Mouse (Mus musculus): ENCODE data around the gene Bloc1s4. TPM values are rescaled to one million over a fixed set of nuclear protein-coding genes. Genes with fewer than 3 reads are reported as not detected.

Bloc1s4 gene
- polyA plus RNA-seq, 1 experiment from 2014 or later, result 24.5 TPM

DNA sequence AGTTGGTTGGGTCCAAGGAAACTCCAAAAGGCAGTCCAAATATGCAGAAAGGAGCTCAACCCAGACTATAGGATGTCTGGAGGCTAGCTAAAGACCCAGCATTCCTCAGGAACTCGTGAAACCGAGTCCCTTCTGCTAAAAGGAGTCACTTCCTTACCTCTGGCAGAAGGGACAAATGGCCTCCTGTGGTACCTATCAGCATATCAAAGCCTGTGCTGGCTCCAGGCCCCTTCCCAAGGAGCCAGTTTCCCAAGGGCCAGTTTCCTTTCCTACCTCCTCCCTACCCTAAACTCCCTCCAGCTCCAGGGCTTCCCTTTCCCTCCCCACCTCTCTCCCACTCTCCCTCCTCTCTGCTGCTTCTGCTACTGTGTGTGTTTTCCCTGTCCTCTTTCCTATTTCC is 28.7 kb upstream of the Bloc1s4 start:
- H3K4me3 ChIP-seq (ENCODE audit: low read depth, low read length), result no peak overlapping the region
- no peak for ATAC-seq (replicated peaks; ENCODE audit: insufficient number of reproducible peaks, low FRiP score, low TSS enrichment, low read depth)
- no peaks in the 10 kb centered on the region for H3K36me3 ChIP-seq (replicated peaks; ENCODE audit: control insufficient read depth, insufficient read depth, low read depth, low read length)
- no peak overlapping the region for H3K9ac ChIP-seq (replicated peaks; ENCODE audit: low read length)
- no peaks in the 10 kb centered on the region for H3K4me1 ChIP-seq (ENCODE audit: control insufficient read depth, insufficient read depth, low read length)
- DNase-seq (ENCODE audit: low spot score), result no peak
- H3K27ac ChIP-seq (replicated peaks; ENCODE audit: low read depth, low read length), result no peak overlapping the region
- H3K27me3 ChIP-seq (ENCODE audit: control insufficient read depth, insufficient read depth, low read length), result no peaks in the 10 kb centered on the region
- no peaks in the 10 kb centered on the region for H3K9me3 ChIP-seq (replicated peaks; ENCODE audit: control insufficient read depth, low read length)
- no peak overlapping the region for H3K4me2 ChIP-seq (ENCODE audit: low read depth, low read length)
- 5% methylated on average over 2 of the region's 2 CpGs for WGBS

- DNase-seq (ENCODE audit: low spot score) (peak; percentile 56), ATAC-seq (replicated peaks; ENCODE audit: insufficient number of reproducible peaks, low FRiP score, low TSS enrichment, low read depth) (no peak)
- WGBS, result 10% methylated on average over 9 of the region's 9 CpGs
- Histone ChIP-seq H3K36me3 (replicated peaks; ENCODE audit: control insufficient read depth, insufficient read depth, low read depth, low read length) (no peaks in the 10 kb centered on the region), H3K4me3 (ENCODE audit: low read depth, low read length) (no peak overlapping the region), H3K4me1 (ENCODE audit: control insufficient read depth, insufficient read depth, low read length) (no peaks in the 10 kb centered on the region), H3K27me3 (ENCODE audit: control insufficient read depth, insufficient read depth, low read length) (no peaks in the 10 kb centered on the region), H3K9me3 (replicated peaks; ENCODE audit: control insufficient read depth, low read length) (no peaks in the 10 kb centered on the region), H3K27ac (replicated peaks; ENCODE audit: low read depth, low read length) (0 out of 2 replicates have a peak overlapping the region, but pooled peaks have one; percentile 9), H3K4me2 (ENCODE audit: low read depth, low read length) (no peak overlapping the region), H3K9ac (replicated peaks; ENCODE audit: low read length) (no peak overlapping the region)
These were observed 27.6 kb upstream of the Bloc1s4 start for GRCm38 (mm10) chr5:36776021-36776575.

GRCm38 (mm10) chr5:36775317-36775716 is 26.9 kb upstream of the Bloc1s4 start:
- Histone ChIP-seq H3K9ac (replicated peaks; ENCODE audit: low read length) (no peak overlapping the region), H3K36me3 (replicated peaks; ENCODE audit: control insufficient read depth, insufficient read depth, low read depth, low read length) (no peaks in the 10 kb centered on the region), H3K9me3 (replicated peaks; ENCODE audit: control insufficient read depth, low read length) (no peaks in the 10 kb centered on the region), H3K4me3 (ENCODE audit: low read depth, low read length) (no peak overlapping the region), H3K27ac (replicated peaks; ENCODE audit: low read depth, low read length) (no peak overlapping the region), H3K27me3 (ENCODE audit: control insufficient read depth, insufficient read depth, low read length) (no peaks in the 10 kb centered on the region), H3K4me1 (ENCODE audit: control insufficient read depth, insufficient read depth, low read length) (no peaks in the 10 kb centered on the region), H3K4me2 (ENCODE audit: low read depth, low read length) (no peak overlapping the region)
- no peak for DNase-seq (ENCODE audit: low spot score)
- no peak for ATAC-seq (replicated peaks; ENCODE audit: insufficient number of reproducible peaks, low FRiP score, low TSS enrichment, low read depth)
- 72% methylated on average over 2 of the region's 2 CpGs for WGBS

DNA sequence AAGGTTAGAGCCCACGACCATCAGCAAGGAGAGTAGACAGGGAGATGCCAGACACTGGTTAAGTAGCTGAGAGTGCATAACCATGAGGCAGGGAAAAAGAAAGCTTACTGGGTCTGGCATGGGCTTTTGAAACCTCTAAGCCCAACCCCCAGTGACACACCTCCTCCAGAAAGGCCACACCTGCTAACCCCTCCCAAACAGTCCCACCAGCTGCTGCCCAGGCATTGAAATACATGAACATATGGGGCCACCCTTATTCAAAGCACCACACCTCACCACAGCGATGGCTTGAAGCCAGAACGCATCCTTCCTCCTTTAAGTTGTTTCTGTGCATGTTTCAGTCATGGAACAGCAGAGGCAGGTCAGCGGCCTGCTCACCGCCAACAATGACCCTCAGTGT is 24.1 kb upstream of the Bloc1s4 start:
- Histone ChIP-seq H3K4me2 (ENCODE audit: low read depth, low read length) (no peak overlapping the region), H3K4me3 (ENCODE audit: low read depth, low read length) (no peak overlapping the region), H3K36me3 (replicated peaks; ENCODE audit: control insufficient read depth, insufficient read depth, low read depth, low read length) (no peaks in the 10 kb centered on the region), H3K9ac (replicated peaks; ENCODE audit: low read length) (no peak overlapping the region), H3K27me3 (ENCODE audit: control insufficient read depth, insufficient read depth, low read length) (no peaks in the 10 kb centered on the region), H3K27ac (replicated peaks; ENCODE audit: low read depth, low read length) (no peak overlapping the region), H3K9me3 (replicated peaks; ENCODE audit: control insufficient read depth, low read length) (no peaks in the 10 kb centered on the region), H3K4me1 (ENCODE audit: control insufficient read depth, insufficient read depth, low read length) (no peaks in the 10 kb centered on the region)
- WGBS, result 85% methylated on average over 5 of the region's 5 CpGs
- DNase-seq (ENCODE audit: low spot score) (no peak), ATAC-seq (replicated peaks; ENCODE audit: insufficient number of reproducible peaks, low FRiP score, low TSS enrichment, low read depth) (no peak)

GRCm38 (mm10) chr5:36769603-36770002 is 21.2 kb upstream of the Bloc1s4 start:
- Histone ChIP-seq H3K27ac (replicated peaks; ENCODE audit: low read depth, low read length) (no peak overlapping the region), H3K9me3 (replicated peaks; ENCODE audit: control insufficient read depth, low read length) (no peaks in the 10 kb centered on the region), H3K4me2 (ENCODE audit: low read depth, low read length) (no peak overlapping the region), H3K4me3 (ENCODE audit: low read depth, low read length) (no peak overlapping the region), H3K27me3 (ENCODE audit: control insufficient read depth, insufficient read depth, low read length) (no peaks in the 10 kb centered on the region), H3K36me3 (replicated peaks; ENCODE audit: control insufficient read depth, insufficient read depth, low read depth, low read length) (no peaks in the 10 kb centered on the region), H3K9ac (replicated peaks; ENCODE audit: low read length) (no peak overlapping the region), H3K4me1 (ENCODE audit: control insufficient read depth, insufficient read depth, low read length) (no peaks in the 10 kb centered on the region; the same call in 1 of the 2 replicates)
- 66% methylated on average over 3 of the region's 3 CpGs for WGBS
- no peak for DNase-seq (ENCODE audit: low spot score)
- ATAC-seq (replicated peaks; ENCODE audit: insufficient number of reproducible peaks, low FRiP score, low TSS enrichment, low read depth), result no peak

GRCm38 (mm10) chr5:36766958-36767703 is 18.7 kb upstream of the Bloc1s4 start:
- no peaks in the 10 kb centered on the region for H3K36me3 ChIP-seq (replicated peaks; ENCODE audit: control insufficient read depth, insufficient read depth, low read depth, low read length)
- H3K27ac ChIP-seq (replicated peaks; ENCODE audit: low read depth, low read length), result no peak overlapping the region
- peak; percentile 19 for DNase-seq (ENCODE audit: low spot score)

GRCm38 (mm10) chr5:36759848-36760247 is 11.4 kb upstream of the Bloc1s4 start:
- no peaks in the 10 kb centered on the region for H3K9me3 ChIP-seq (replicated peaks; ENCODE audit: control insufficient read depth, low read length)
- H3K9ac ChIP-seq (replicated peaks; ENCODE audit: low read length), result no peak overlapping the region
- no peaks in the 10 kb centered on the region for H3K36me3 ChIP-seq (replicated peaks; ENCODE audit: control insufficient read depth, insufficient read depth, low read depth, low read length)
- H3K4me2 ChIP-seq (ENCODE audit: low read depth, low read length), result no peak overlapping the region
- H3K4me3 ChIP-seq (ENCODE audit: low read depth, low read length), result no peak overlapping the region
- WGBS, result 52% methylated on average over 4 of the region's 4 CpGs
- DNase-seq (ENCODE audit: low spot score) (peak; percentile 8), ATAC-seq (replicated peaks; ENCODE audit: insufficient number of reproducible peaks, low FRiP score, low TSS enrichment, low read depth) (no peak)
- H3K4me1 ChIP-seq (ENCODE audit: control insufficient read depth, insufficient read depth, low read length), result peaks cover 2% of the 10 kb centered on the region; the same call in 1 of the 2 replicates
- H3K27me3 ChIP-seq (ENCODE audit: control insufficient read depth, insufficient read depth, low read length), result no peaks in the 10 kb centered on the region
- H3K27ac ChIP-seq (replicated peaks; ENCODE audit: low read depth, low read length), result no peak overlapping the region

More at GRCm38 (mm10) chr5:36766958-36767703, 18.7 kb upstream of the Bloc1s4 start:
- Histone ChIP-seq H3K4me3 (ENCODE audit: low read depth, low read length) (no peak overlapping the region), H3K4me2 (ENCODE audit: low read depth, low read length) (no peak overlapping the region), H3K4me1 (ENCODE audit: control insufficient read depth, insufficient read depth, low read length) (no peaks in the 10 kb centered on the region; the same call in 1 of the 2 replicates), H3K9ac (replicated peaks; ENCODE audit: low read length) (no peak overlapping the region), H3K9me3 (replicated peaks; ENCODE audit: control insufficient read depth, low read length) (no peaks in the 10 kb centered on the region), H3K27me3 (ENCODE audit: control insufficient read depth, insufficient read depth, low read length) (no peaks in the 10 kb centered on the region)
- peak; percentile 67 for ATAC-seq (replicated peaks; ENCODE audit: insufficient number of reproducible peaks, low FRiP score, low TSS enrichment, low read depth)
- 31% methylated on average over 10 of the region's 10 CpGs for WGBS

- DNase-seq (ENCODE audit: low spot score) (peak; percentile 11), ATAC-seq (replicated peaks; ENCODE audit: insufficient number of reproducible peaks, low FRiP score, low TSS enrichment, low read depth) (no peak)
- Histone ChIP-seq H3K36me3 (replicated peaks; ENCODE audit: control insufficient read depth, insufficient read depth, low read depth, low read length) (no peaks in the 10 kb centered on the region), H3K27me3 (ENCODE audit: control insufficient read depth, insufficient read depth, low read length) (no peaks in the 10 kb centered on the region), H3K9ac (replicated peaks; ENCODE audit: low read length) (no peak overlapping the region), H3K27ac (replicated peaks; ENCODE audit: low read depth, low read length) (no peak overlapping the region), H3K4me3 (ENCODE audit: low read depth, low read length) (no peak overlapping the region), H3K4me2 (ENCODE audit: low read depth, low read length) (no peak overlapping the region), H3K9me3 (replicated peaks; ENCODE audit: control insufficient read depth, low read length) (no peaks in the 10 kb centered on the region), H3K4me1 (ENCODE audit: control insufficient read depth, insufficient read depth, low read length) (peaks cover 2% of the 10 kb centered on the region; the same call in 1 of the 2 replicates)
- WGBS, result 65% methylated on average over 5 of the region's 5 CpGs
These were observed 8.6 kb upstream of the Bloc1s4 start for GRCm38 (mm10) chr5:36757033-36757432.

Data from embryonic facial prominence, embryonic 11.5 days (tissue).